Mouse (Mus musculus) CD8-positive naive resting alpha-beta T cell, adult 57 days (primary cell): Measurements from ENCODE around the gene Clec14a. TPM values are rescaled to one million over a fixed set of nuclear protein-coding genes. Genes with fewer than 3 reads are reported as not detected.

Experiments
- total RNA-seq: library from RNA; stranded (reverse); gene quantifications from one replicate; pipeline ENCODE4 v1.2.4, GENCODE M21; 2023

Gene Clec14a
- 0.12 TPM for total RNA-seq

DNA sequence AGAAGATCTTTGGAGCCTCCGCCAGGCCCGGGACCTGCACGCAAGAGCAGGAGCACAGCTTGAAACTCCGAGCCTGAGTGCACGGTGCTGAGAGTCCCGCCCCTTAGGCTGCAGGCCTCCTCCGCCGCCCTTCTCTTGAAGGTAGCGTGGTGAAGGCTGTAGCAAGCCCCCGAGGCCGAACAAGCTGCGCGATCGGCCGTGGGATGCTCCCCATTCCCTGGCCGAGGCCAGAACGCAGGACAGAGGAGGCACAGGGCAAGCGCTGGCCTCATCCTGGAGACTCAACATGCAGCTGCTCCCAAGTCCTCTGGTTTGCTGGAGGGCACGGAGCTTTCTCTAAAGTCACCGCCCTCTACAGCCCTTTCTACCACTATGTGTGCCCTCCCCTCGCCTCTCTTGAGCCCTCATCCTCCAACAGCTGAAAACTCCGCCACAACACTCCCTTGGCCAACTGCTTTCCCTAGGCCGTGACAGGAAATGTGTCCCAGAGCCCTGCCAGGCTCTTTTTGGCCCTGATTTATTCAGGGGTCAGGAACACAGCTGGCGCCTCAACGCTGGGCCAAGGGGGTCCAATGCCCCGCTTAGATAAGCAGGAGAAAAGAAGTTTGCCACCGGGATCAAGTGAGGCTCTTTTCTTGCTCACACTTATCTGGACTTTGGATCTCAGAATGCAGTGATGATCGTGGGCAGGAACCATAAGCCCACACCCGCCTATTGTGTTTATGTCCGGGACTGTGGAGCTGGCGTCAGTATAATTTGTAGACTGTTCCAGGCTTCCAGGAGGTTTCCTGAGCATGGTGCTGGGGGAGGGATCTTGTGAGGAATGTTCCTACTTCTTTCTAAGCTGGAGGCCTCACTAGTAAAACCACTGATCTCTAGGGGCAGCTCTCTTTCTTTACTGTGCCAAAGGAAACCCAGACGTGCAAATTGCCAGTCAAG is at the start of gene Clec14a:
Clec14a (minus strand) TSS at position 728 of the 939 bp plus-strand sequence.

Other genes with a start within 250 kb of the Clec14a start
- gene Sstr1, start 57.5 kb downstream of the Clec14a start, total RNA-seq: not detected